Mouse (Mus musculus): ENCODE measurements at regions not wholly inside any gene's neighbourhood (a gene's known extent, or its start where the extent isn't known, plus 50 kb on each side); places are given as distances from the start of the nearest gene placed in this dataset.

DNA sequence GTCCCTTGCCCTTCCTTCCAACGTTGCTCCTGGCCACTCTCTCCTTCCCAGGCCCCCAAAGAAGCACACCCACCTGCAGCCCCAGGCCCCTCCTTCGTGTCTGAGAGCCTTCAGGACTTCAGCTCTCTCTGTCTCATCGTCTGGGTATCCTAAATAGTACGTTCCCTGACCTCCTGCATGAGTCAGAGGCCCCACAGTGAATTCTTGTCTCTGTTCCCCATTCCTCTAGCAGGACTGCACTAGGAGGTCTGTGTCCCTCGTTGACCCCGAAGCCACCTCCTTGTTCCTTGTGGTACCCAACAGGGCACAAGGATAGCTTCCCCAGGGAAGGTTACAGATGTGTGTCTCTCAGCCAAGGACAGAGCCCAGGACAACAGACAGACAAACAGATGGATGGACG, 71.4 kb downstream of the Gm26897 start:
- no peak for TF ChIP-seq CTCF (IDR thresholded peaks at IDR 0.05; ENCODE audit: low read depth, low read length)
- no peak for TF ChIP-seq EP300 (IDR thresholded peaks at IDR 0.05; ENCODE audit: insufficient read depth, low read depth, low read length)
